Mouse (Mus musculus): Measurements from ENCODE around the gene Gas1. TPM values are rescaled to one million over a fixed set of nuclear protein-coding genes. Genes with fewer than 3 reads are reported as not detected.

Gas1 gene
- polyA plus RNA-seq, 1 experiment = 25.7 TPM

GRCm38 (mm10) chr13:60193273-60193672 lies 16.1 kb upstream of the Gas1 start:
- H3K36me3 ChIP-seq (ENCODE audit: control insufficient read depth, insufficient read depth) = no peaks in the 10 kb centered on the region
- H3K79me2 ChIP-seq (ENCODE audit: control insufficient read depth, insufficient read depth) = no peaks in the 10 kb centered on the region
- H3K4me2 ChIP-seq (ENCODE audit: low read depth) = peak overlapping the region; percentile 50
- no peak overlapping the region for H3ac ChIP-seq (ENCODE audit: control insufficient read depth, insufficient read length)
- H3K27me3 ChIP-seq (ENCODE audit: control insufficient read depth, insufficient read depth, insufficient read length) = no peaks in the 10 kb centered on the region
- H3K4me3 ChIP-seq = no peak overlapping the region
- TF ChIP-seq CEBPB (IDR thresholded peaks at IDR 0.05; ENCODE audit: insufficient read depth, poor library complexity, severe bottlenecking) (peak; percentile 57; the same call in 1 of the 2 replicates), E2F4 (IDR thresholded peaks at IDR 0.05; ENCODE audit: insufficient read depth) (no peak), MAX (IDR thresholded peaks at IDR 0.05; ENCODE audit: low read depth) (no peak), MYOD1 (IDR thresholded peaks at IDR 0.05; ENCODE audit: control insufficient read depth in 1 of 3, insufficient read length in 2 of 3, low read depth in 2 of 3) (peak in 1 of 3 experiments; percentile 24), POLR2A (IDR thresholded peaks at IDR 0.05; ENCODE audit: insufficient read length, low read depth) (no peak)

GRCm38 (mm10) chr13:60189923-60190322 lies 12.8 kb upstream of the Gas1 start:
- TF ChIP-seq TCF12 (IDR thresholded peaks at IDR 0.05; ENCODE audit: insufficient read depth, poor library complexity, severe bottlenecking) (no peak), E2F4 (IDR thresholded peaks at IDR 0.05; ENCODE audit: insufficient read depth) (no peak), MYOD1 (IDR thresholded peaks at IDR 0.05; ENCODE audit: control insufficient read depth in 1 of 3, insufficient read length in 2 of 3, low read depth in 2 of 3) (peak in 2 of 3 experiments; percentile 79 to 88), TCF3 (IDR thresholded peaks at IDR 0.05; ENCODE audit: insufficient read length, low read depth) (no peak), USF1 (IDR thresholded peaks at IDR 0.05; ENCODE audit: low read depth) (no peak)
- Histone ChIP-seq H3K27me3 (ENCODE audit: control insufficient read depth, insufficient read depth, insufficient read length) (no peaks in the 10 kb centered on the region), H3ac (ENCODE audit: control insufficient read depth, insufficient read length) (no peak overlapping the region)

DNA sequence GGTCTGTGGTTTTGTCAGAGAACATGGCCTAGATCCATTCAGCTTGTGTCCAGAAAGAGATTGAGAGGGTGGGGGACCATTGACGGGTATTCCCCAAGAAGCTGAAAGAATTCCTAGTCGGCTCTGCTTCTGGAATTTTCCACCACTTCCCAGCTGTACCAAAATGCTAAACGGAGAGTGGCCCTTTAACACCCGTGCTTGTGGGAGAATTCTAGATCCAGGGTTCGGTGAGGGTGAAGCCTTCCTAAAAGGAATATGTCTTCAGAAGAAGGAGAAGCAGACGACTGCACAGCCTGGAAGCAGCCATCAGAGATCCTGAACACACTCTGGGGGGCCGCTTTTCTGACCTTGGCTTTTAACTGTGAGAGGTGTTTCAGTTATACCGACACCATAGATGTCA lies 11.8 kb upstream of the Gas1 start:
- TF ChIP-seq REST (IDR thresholded peaks at IDR 0.05; ENCODE audit: insufficient read depth, insufficient read length) (no peak), POLR2A (IDR thresholded peaks at IDR 0.05; ENCODE audit: insufficient read length, low read depth) (no peak), USF1 (IDR thresholded peaks at IDR 0.05; ENCODE audit: low read depth) (no peak)
- Histone ChIP-seq H3K27me3 (ENCODE audit: control insufficient read depth, insufficient read depth, insufficient read length) (no peaks in the 10 kb centered on the region), H3K79me2 (ENCODE audit: control insufficient read depth, insufficient read depth) (no peaks in the 10 kb centered on the region)

More at GRCm38 (mm10) chr13:60189923-60190322, 12.8 kb upstream of the Gas1 start:
- Histone ChIP-seq H3K4me3 (no peak overlapping the region), H3K36me3 (ENCODE audit: control insufficient read depth, insufficient read depth) (no peaks in the 10 kb centered on the region), H3K4me2 (ENCODE audit: low read depth) (no peak overlapping the region), H3K79me2 (ENCODE audit: control insufficient read depth, insufficient read depth) (no peaks in the 10 kb centered on the region)

GRCm38 (mm10) chr13:60187276-60187675 lies 10.1 kb upstream of the Gas1 start:
- no peak overlapping the region for H3ac ChIP-seq (ENCODE audit: control insufficient read depth, insufficient read length)
- H3K4me3 ChIP-seq = no peak overlapping the region
- no peaks in the 10 kb centered on the region for H3K36me3 ChIP-seq (ENCODE audit: control insufficient read depth, insufficient read depth)
- no peak overlapping the region for H3K4me2 ChIP-seq (ENCODE audit: low read depth)
- H3K27me3 ChIP-seq (ENCODE audit: control insufficient read depth, insufficient read depth, insufficient read length) = no peaks in the 10 kb centered on the region
- TF ChIP-seq TCF3 (IDR thresholded peaks at IDR 0.05; ENCODE audit: insufficient read length, low read depth) (no peak), MYOG (IDR thresholded peaks at IDR 0.05; ENCODE audit: control insufficient read depth in 1 of 3, insufficient read depth in 1 of 3, insufficient read length in 2 of 3, low read depth in 2 of 3) (no peak), MAX (IDR thresholded peaks at IDR 0.05; ENCODE audit: low read depth) (no peak), SRF (IDR thresholded peaks at IDR 0.05; ENCODE audit: control insufficient read depth, insufficient read length, low read depth) (no peak), POLR2A (IDR thresholded peaks at IDR 0.05; ENCODE audit: insufficient read length, low read depth) (no peak), TCF12 (IDR thresholded peaks at IDR 0.05; ENCODE audit: insufficient read depth, poor library complexity, severe bottlenecking) (no peak), CEBPB (IDR thresholded peaks at IDR 0.05; ENCODE audit: insufficient read depth, poor library complexity, severe bottlenecking) (no peak), MYOD1 (IDR thresholded peaks at IDR 0.05; ENCODE audit: control insufficient read depth in 1 of 3, insufficient read length in 2 of 3, low read depth in 2 of 3) (no peak), USF1 (IDR thresholded peaks at IDR 0.05; ENCODE audit: low read depth) (no peak), REST (IDR thresholded peaks at IDR 0.05; ENCODE audit: insufficient read depth, insufficient read length) (no peak), E2F4 (IDR thresholded peaks at IDR 0.05; ENCODE audit: insufficient read depth) (no peak), POLR2AphosphoS2 (IDR thresholded peaks at IDR 0.05; ENCODE audit: insufficient read length, low read depth) (no peak)
- no peaks in the 10 kb centered on the region for H3K79me2 ChIP-seq (ENCODE audit: control insufficient read depth, insufficient read depth)

More for the DNA sequence above, 11.8 kb upstream of the Gas1 start:
- no peak overlapping the region for H3K4me2 ChIP-seq (ENCODE audit: low read depth)
- H3K4me3 ChIP-seq = no peak overlapping the region
- no peaks in the 10 kb centered on the region for H3K36me3 ChIP-seq (ENCODE audit: control insufficient read depth, insufficient read depth)
- no peak overlapping the region for H3ac ChIP-seq (ENCODE audit: control insufficient read depth, insufficient read length)

DNA sequence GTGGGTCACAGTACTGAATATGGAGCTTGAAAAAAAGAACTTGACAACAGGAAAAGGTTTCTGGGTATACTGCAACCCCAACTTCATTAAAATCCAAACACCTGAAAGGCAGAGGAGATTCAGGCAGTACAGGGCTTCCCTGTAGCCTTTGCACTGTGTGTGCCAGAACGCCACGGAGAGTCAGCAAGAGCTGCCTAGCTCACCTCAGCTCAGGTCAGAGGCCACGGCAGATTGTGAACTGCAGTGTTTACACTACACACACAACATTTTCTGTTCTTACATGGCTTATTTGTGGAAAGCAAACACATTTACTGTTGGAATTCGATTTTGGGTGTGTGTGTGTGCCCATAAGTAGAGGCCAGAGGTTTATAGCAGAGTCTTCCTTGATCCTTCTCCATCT lies 5.2 kb upstream of the Gas1 start:
- Histone ChIP-seq H3K4me3 (no peak overlapping the region), H3K4me2 (ENCODE audit: low read depth) (no peak overlapping the region), H3K36me3 (ENCODE audit: control insufficient read depth, insufficient read depth) (no peaks in the 10 kb centered on the region), H3K79me2 (ENCODE audit: control insufficient read depth, insufficient read depth) (no peaks in the 10 kb centered on the region), H3K27me3 (ENCODE audit: control insufficient read depth, insufficient read depth, insufficient read length) (no peaks in the 10 kb centered on the region), H3ac (ENCODE audit: control insufficient read depth, insufficient read length) (no peak overlapping the region)
- TF ChIP-seq TCF12 (IDR thresholded peaks at IDR 0.05; ENCODE audit: insufficient read depth, poor library complexity, severe bottlenecking) (no peak), CEBPB (IDR thresholded peaks at IDR 0.05; ENCODE audit: insufficient read depth, poor library complexity, severe bottlenecking) (no peak), MAX (IDR thresholded peaks at IDR 0.05; ENCODE audit: low read depth) (no peak), MYOD1 (IDR thresholded peaks at IDR 0.05; ENCODE audit: control insufficient read depth in 1 of 3, insufficient read length in 2 of 3, low read depth in 2 of 3) (no peak), POLR2A (IDR thresholded peaks at IDR 0.05; ENCODE audit: insufficient read length, low read depth) (no peak), REST (IDR thresholded peaks at IDR 0.05; ENCODE audit: insufficient read depth, insufficient read length) (no peak), E2F4 (IDR thresholded peaks at IDR 0.05; ENCODE audit: insufficient read depth) (no peak), SRF (IDR thresholded peaks at IDR 0.05; ENCODE audit: control insufficient read depth, insufficient read length, low read depth) (no peak), POLR2AphosphoS2 (IDR thresholded peaks at IDR 0.05; ENCODE audit: insufficient read length, low read depth) (no peak), TCF3 (IDR thresholded peaks at IDR 0.05; ENCODE audit: insufficient read length, low read depth) (no peak), MYOG (IDR thresholded peaks at IDR 0.05; ENCODE audit: control insufficient read depth in 1 of 3, insufficient read depth in 1 of 3, insufficient read length in 2 of 3, low read depth in 2 of 3) (no peak)

Measured in myocyte (in vitro differentiated cells).